8 mouse cellular contexts compared by ENCODE assay signal in genomic region chr11:51763955-51764354, GRCm38 (mm10). TPM values are rescaled to one million over a fixed set of nuclear protein-coding genes. Genes with fewer than 3 reads are reported as not detected.
A peak's percentile ranks its signal among the peaks of the same experiment; 100 is the strongest.
DNase-seq lines count a peak whose midpoint lies in the region; ATAC-seq and TF ChIP-seq lines count a peak whose summit lies in the region.

No protein-coding gene starts in this region.

- H3K27ac ChIP-seq in liver, adult 2 months (replicated peaks; ENCODE audit: insufficient read depth, low read depth, low read length), result peak overlapping the region; percentile 93
- no peak overlapping the region for H3K27ac ChIP-seq in embryonic fibroblast, embryonic 13.5 days (ENCODE audit: insufficient read depth, low read length)
- no peak overlapping the region for H3K27ac ChIP-seq in limb, embryonic 12.5 days
- no peak overlapping the region for H3K27ac ChIP-seq in neural tube, embryonic 14.5 days (ENCODE audit: low read depth, low read length)

- 2% methylated on average over 13 of the region's 13 CpGs for WGBS in liver, adult 2 months
- 7% methylated on average over 13 of the region's 13 CpGs for WGBS in limb, embryonic 12.5 days
- WGBS in neural tube, embryonic 14.5 days, result 6% methylated on average over 13 of the region's 13 CpGs

- peak overlapping the region; percentile 77 for H3K4me2 ChIP-seq in limb, embryonic 12.5 days
- peak overlapping the region; percentile 92 for H3K4me2 ChIP-seq in neural tube, embryonic 14.5 days (ENCODE audit: low read depth, low read length)

- H3K27me3 ChIP-seq in liver, adult 2 months (ENCODE audit: control insufficient read depth, insufficient read depth, low read length), result no peaks in the 10 kb centered on the region
- 0 out of 2 replicates have a peak, but pooled peaks cover 4% of the 10 kb centered on the region for H3K27me3 ChIP-seq in limb, embryonic 12.5 days
- H3K27me3 ChIP-seq in neural tube, embryonic 14.5 days (ENCODE audit: control insufficient read depth, insufficient read depth, low read length), result no peaks in the 10 kb centered on the region

- H3K9me3 ChIP-seq in limb, embryonic 12.5 days, result no peaks in the 10 kb centered on the region
- no peaks in the 10 kb centered on the region for H3K9me3 ChIP-seq in neural tube, embryonic 14.5 days (ENCODE audit: control insufficient read depth, low read length)

- peaks cover 29% of the 10 kb centered on the region for H3K4me1 ChIP-seq in liver, adult 2 months (ENCODE audit: control insufficient read depth, insufficient read depth, low read length)
- peaks cover 9% of the 10 kb centered on the region; the same call in 1 of the 2 replicates for H3K4me1 ChIP-seq in embryonic fibroblast, embryonic 13.5 days (ENCODE audit: control insufficient read depth, insufficient read depth, low read length)
- peaks cover 7% of the 10 kb centered on the region for H3K4me1 ChIP-seq in limb, embryonic 12.5 days (replicated peaks)
- H3K4me1 ChIP-seq in neural tube, embryonic 14.5 days (ENCODE audit: control insufficient read depth, insufficient read depth, low read length), result peaks cover 12% of the 10 kb centered on the region; the same call in 1 of the 2 replicates

- DNase-seq in liver, adult 2 months (ENCODE audit: extremely low read depth, low read depth, low spot score), result no peak
- DNase-seq in liver, result no peak
- no peak for DNase-seq in B cell, adult 2 months
- DNase-seq in adrenal gland, adult 18-20 months (ENCODE audit: low spot score in 2 of 2), result no peak
- DNase-seq in frontal cortex, postnatal 14 days (ENCODE audit: low spot score in 2 of 2), result no peak

- H3K4me3 ChIP-seq in liver, adult 2 months (ENCODE audit: insufficient read depth, low read depth, low read length), result peak overlapping the region; percentile 86
- H3K4me3 ChIP-seq in embryonic fibroblast, embryonic 13.5 days (ENCODE audit: insufficient read depth, low read length), result peak overlapping the region; percentile 88
- H3K4me3 ChIP-seq in limb, embryonic 12.5 days (replicated peaks), result peak overlapping the region; percentile 86
- peak overlapping the region; percentile 76 for H3K4me3 ChIP-seq in neural tube, embryonic 14.5 days (ENCODE audit: low read depth, low read length)

- no peaks in the 10 kb centered on the region for H3K36me3 ChIP-seq in liver, adult 2 months (ENCODE audit: control insufficient read depth, insufficient read depth, low read length)
- no peaks in the 10 kb centered on the region for H3K36me3 ChIP-seq in limb, embryonic 12.5 days
- no peaks in the 10 kb centered on the region for H3K36me3 ChIP-seq in neural tube, embryonic 14.5 days (ENCODE audit: control insufficient read depth, insufficient read depth, low read length)

- ATAC-seq in limb, embryonic 12.5 days (ENCODE audit: insufficient number of reproducible peaks, insufficient read depth, low FRiP score, low TSS enrichment, low read depth), result no peak
- no peak for ATAC-seq in neural tube, embryonic 14.5 days (ENCODE audit: low read depth)

- no peak for TF ChIP-seq CTCF in liver, adult 2 months (IDR thresholded peaks at IDR 0.05; ENCODE audit: low read depth, low read length)
- TF ChIP-seq CTCF in embryonic fibroblast, embryonic 13.5 days (IDR thresholded peaks at IDR 0.05; ENCODE audit: borderline replicate concordance, insufficient read depth, low read length), result no peak

- TF ChIP-seq POLR2A in liver, adult 2 months (IDR thresholded peaks at IDR 0.05; ENCODE audit: extremely low read depth, insufficient read depth, low read length), result no peak
- TF ChIP-seq POLR2A in embryonic fibroblast, embryonic 13.5 days (IDR thresholded peaks at IDR 0.05; ENCODE audit: low read depth, low read length), result no peak

- peaks cover 12% of the 10 kb centered on the region for H3K79me2 ChIP-seq in liver, adult 2 months (ENCODE audit: control insufficient read depth, insufficient read depth, low read length)

- H3K9ac ChIP-seq in liver, adult 2 months (ENCODE audit: low read depth, low read length), result peak overlapping the region; percentile 91
- H3K9ac ChIP-seq in limb, embryonic 12.5 days (replicated peaks), result peak overlapping the region; percentile 84
- H3K9ac ChIP-seq in neural tube, embryonic 14.5 days (replicated peaks; ENCODE audit: low read depth, low read length), result peak overlapping the region; percentile 73

RNA-seq across cellular contexts. Expression of gene Sar1b, which starts 0.5 kb away (rescaled TPM):
- 257 and 370 TPM in 2 replicates for total RNA-seq in liver, adult 2 months (2014; rRNA removed)
- 61.0 and 75.6 TPM in 2 replicates for polyA plus RNA-seq in liver, adult 2 months (2012; rRNA removed)
- 68.5 and 73.9 TPM in 2 replicates for polyA plus RNA-seq in embryonic fibroblast, embryonic 13.5 days (2011; ENCODE audit: insufficient read length, low read depth, missing spikeins)
- 84.6 and 89.7 TPM in 2 replicates for polyA plus RNA-seq in limb, embryonic 12.5 days (2016; fragmentation: Nextera tagmentation; extraction: Ambion mirVana)
- polyA plus RNA-seq in neural tube, embryonic 14.5 days (2014; fragmentation: Nextera tagmentation; extraction: Ambion mirVana), result 228 and 250 TPM in 2 replicates
- total RNA-seq in adrenal gland, adult 18-20 months (2021), result 100 to 1,000 TPM; 109 to 110 TPM

RNA-seq across cellular contexts. Expression of gene Sec24a, which starts 0.5 kb away (rescaled TPM):
- total RNA-seq in liver, adult 2 months (2014; rRNA removed), result 45.1 and 51.1 TPM in 2 replicates
- polyA plus RNA-seq in liver, adult 2 months (2012; rRNA removed), result 30.6 and 35.3 TPM in 2 replicates
- polyA plus RNA-seq in embryonic fibroblast, embryonic 13.5 days (2011; ENCODE audit: insufficient read length, low read depth, missing spikeins), result 42.0 and 46.5 TPM in 2 replicates
- 12.7 and 13.3 TPM in 2 replicates for polyA plus RNA-seq in limb, embryonic 12.5 days (2016; fragmentation: Nextera tagmentation; extraction: Ambion mirVana)
- polyA plus RNA-seq in neural tube, embryonic 14.5 days (2014; fragmentation: Nextera tagmentation; extraction: Ambion mirVana), result 21.1 and 22.8 TPM in 2 replicates
- 10 to 100 TPM; 33.2 to 47.2 TPM for total RNA-seq in adrenal gland, adult 18-20 months (2021)
